ENCODE assay signal across 15 mouse cellular contexts in the genomic region with DNA sequence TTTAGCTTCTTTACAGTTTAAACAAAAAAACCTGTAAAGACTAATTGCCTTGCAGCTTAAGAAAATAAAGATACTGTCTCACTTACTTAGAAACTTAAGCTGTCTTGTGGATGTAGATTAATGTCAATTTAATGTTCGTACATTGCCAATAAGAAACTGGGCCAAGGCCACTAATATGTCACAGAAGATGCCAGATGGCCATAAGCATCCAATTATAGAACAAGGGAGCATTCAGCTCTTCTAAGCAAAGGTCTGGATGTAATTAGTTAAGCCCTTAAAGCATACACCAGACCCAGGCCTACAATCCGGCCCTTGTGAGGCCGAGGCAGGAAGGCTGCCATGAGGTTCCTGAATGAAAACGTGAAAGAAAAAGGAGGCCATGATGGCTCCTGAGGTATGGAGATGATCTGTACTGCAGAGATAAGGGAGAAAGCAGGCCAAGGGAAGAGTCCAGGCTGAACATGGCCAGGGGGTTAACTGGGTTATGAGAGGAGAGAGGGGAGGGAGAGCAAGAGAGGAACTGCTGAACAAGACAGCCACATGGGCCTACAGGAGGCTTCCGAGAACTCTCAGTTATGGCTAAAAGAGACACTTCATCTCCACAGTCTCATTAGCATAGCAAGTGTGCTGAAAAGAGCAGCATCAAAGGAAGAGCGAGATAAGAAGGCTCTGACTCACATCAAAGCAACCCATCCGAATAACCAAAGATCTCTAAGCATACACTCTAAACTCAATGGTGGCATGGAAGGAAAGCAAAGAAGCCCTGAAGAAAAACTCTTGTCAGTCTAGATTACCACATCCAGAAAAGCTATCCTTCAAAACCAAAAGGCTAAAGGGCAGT. TPM values are rescaled to one million over a fixed set of nuclear protein-coding genes. Genes with fewer than 3 reads are reported as not detected.
DNase-seq lines count a peak whose midpoint lies in the region; ATAC-seq and TF ChIP-seq lines count a peak whose summit lies in the region.
"Had no signal": no experiment of that assay in that cellular context is flagged by ENCODE, and none has a peak within 500 bp of the region (broad histone marks: within the 10 kb centered on the region; RNA-seq: fewer than 3 reads in every experiment).

No protein-coding gene starts in this region.

- H3K4me2 ChIP-seq in kidney, embryonic 14.5 days (replicated peaks; ENCODE audit: low read depth, low read length) = no peak overlapping the region
- no peak overlapping the region for H3K4me2 ChIP-seq in hindbrain, postnatal 0 days (ENCODE audit: low read depth, low read length)
- H3K4me2 ChIP-seq in liver, embryonic 11.5 days = no peak overlapping the region
- H3K4me2 ChIP-seq: embryonic facial prominence, embryonic 12.5 days; intestine, embryonic 15.5 days; lung, embryonic 15.5 days had no signal

- H3K36me3 ChIP-seq in kidney, embryonic 14.5 days (ENCODE audit: control insufficient read depth, insufficient read depth, low read length) = no peaks in the 10 kb centered on the region
- no peaks in the 10 kb centered on the region for H3K36me3 ChIP-seq in hindbrain, postnatal 0 days (ENCODE audit: insufficient read depth, low read length)
- H3K36me3 ChIP-seq in liver, embryonic 11.5 days (ENCODE audit: control insufficient read depth, insufficient read depth, low read length) = no peaks in the 10 kb centered on the region
- H3K36me3 ChIP-seq: embryonic facial prominence, embryonic 12.5 days; intestine, embryonic 15.5 days; lung, embryonic 15.5 days had no signal

- WGBS in kidney, embryonic 14.5 days = 64% methylated on average over 7 of the region's 7 CpGs
- WGBS in hindbrain, postnatal 0 days = 66% methylated on average over 7 of the region's 7 CpGs
- 66% methylated on average over 7 of the region's 7 CpGs for WGBS in liver, embryonic 11.5 days

- no peaks in the 10 kb centered on the region for H3K27me3 ChIP-seq in kidney, embryonic 14.5 days (ENCODE audit: control insufficient read depth, insufficient read depth, low read length)
- H3K27me3 ChIP-seq in hindbrain, postnatal 0 days (ENCODE audit: insufficient read depth, low read length) = no peaks in the 10 kb centered on the region
- H3K27me3 ChIP-seq in liver, embryonic 11.5 days (replicated peaks; ENCODE audit: control insufficient read depth, insufficient read depth, low read length) = no peaks in the 10 kb centered on the region
- H3K27me3 ChIP-seq: embryonic facial prominence, embryonic 12.5 days; intestine, embryonic 15.5 days; lung, embryonic 15.5 days had no signal

- peaks cover 9% of the 10 kb centered on the region for H3K4me1 ChIP-seq in kidney, embryonic 14.5 days (ENCODE audit: control insufficient read depth, insufficient read depth, low read length)
- no peaks in the 10 kb centered on the region for H3K4me1 ChIP-seq in hindbrain, postnatal 0 days (ENCODE audit: insufficient read depth, low read length)
- no peaks in the 10 kb centered on the region for H3K4me1 ChIP-seq in liver, embryonic 11.5 days (replicated peaks; ENCODE audit: control insufficient read depth, insufficient read depth, low read length)

- peak overlapping the region; percentile 61 for H3K27ac ChIP-seq in kidney, embryonic 14.5 days (ENCODE audit: low read depth, low read length)
- H3K27ac ChIP-seq in hindbrain, postnatal 0 days = no peak overlapping the region
- no peak overlapping the region for H3K27ac ChIP-seq in liver, embryonic 11.5 days (ENCODE audit: low read depth, low read length)
- H3K27ac ChIP-seq: embryonic facial prominence, embryonic 12.5 days had no signal

- no peak for DNase-seq in kidney, adult 8-10 months
- peak; percentile 4 for DNase-seq in T-cell, adult 2 months (ENCODE audit: low spot score)
- no peak for DNase-seq in hindbrain, postnatal 0 days (ENCODE audit: low spot score)
- no peak for DNase-seq in liver, embryonic 11.5 days (ENCODE audit: low spot score)
- DNase-seq: cerebellum, adult 18-20 months; heart, postnatal 36 days had no signal

- TF ChIP-seq CTCF in hindbrain, postnatal 0 days (IDR thresholded peaks at IDR 0.05; ENCODE audit: low read depth) = no peak

- no peak overlapping the region for H3K4me3 ChIP-seq in kidney, embryonic 14.5 days (ENCODE audit: low read length)
- H3K4me3 ChIP-seq in hindbrain, postnatal 0 days (ENCODE audit: low read length) = no peak overlapping the region
- no peak overlapping the region for H3K4me3 ChIP-seq in liver, embryonic 11.5 days (ENCODE audit: low read depth, low read length)
- H3K4me3 ChIP-seq: embryonic facial prominence, embryonic 12.5 days; intestine, embryonic 15.5 days; layer of hippocampus, adult 2 months; lung, embryonic 15.5 days had no signal

- no peak overlapping the region for H3K9ac ChIP-seq in kidney, embryonic 14.5 days (ENCODE audit: low read depth, low read length)
- no peak overlapping the region for H3K9ac ChIP-seq in hindbrain, postnatal 0 days (replicated peaks; ENCODE audit: low read length)
- H3K9ac ChIP-seq in liver, embryonic 11.5 days (ENCODE audit: low read depth, low read length) = no peak overlapping the region
- H3K9ac ChIP-seq: embryonic facial prominence, embryonic 12.5 days; intestine, embryonic 15.5 days; lung, embryonic 15.5 days had no signal

- H3K9me3 ChIP-seq in kidney, embryonic 14.5 days (ENCODE audit: control insufficient read depth, low read length) = no peaks in the 10 kb centered on the region; the same call in 1 of the 2 replicates
- H3K9me3 ChIP-seq in hindbrain, postnatal 0 days (ENCODE audit: low read length) = no peaks in the 10 kb centered on the region
- H3K9me3 ChIP-seq in liver, embryonic 11.5 days (ENCODE audit: control insufficient read depth, low read length) = no peaks in the 10 kb centered on the region
- H3K9me3 ChIP-seq: intestine, embryonic 15.5 days; lung, embryonic 15.5 days had no signal

- peak; percentile 66; the same call in 1 of the 2 replicates for ATAC-seq in kidney, embryonic 14.5 days (ENCODE audit: low FRiP score, low TSS enrichment)
- peak; percentile 90 for ATAC-seq in CD4-positive, CD25-positive, alpha-beta regulatory T cell, adult 4 months
- peak; percentile 81 for ATAC-seq in inflammation-experienced regulatory T-cells, adult 6 months
- no peak for ATAC-seq in hindbrain, postnatal 0 days
- ATAC-seq in liver, embryonic 11.5 days (replicated peaks; ENCODE audit: low FRiP score) = no peak

RNA-seq across cellular contexts. Expression of gene Tmem30c, which starts 26.8 kb away (rescaled TPM):
- 0.09 and 0.41 TPM in 2 replicates for polyA plus RNA-seq in kidney, embryonic 14.5 days (2014; fragmentation: Nextera tagmentation; extraction: Ambion mirVana)
- not detected for polyA plus RNA-seq in CD4-positive, CD25-positive, alpha-beta regulatory T cell, adult 4 months (2017; shearing (Covaris generic))
- under 1 TPM in 1 of 3 experiments, not detected in 2; 0.11 TPM for polyA plus RNA-seq in inflammation-experienced regulatory T-cells, adult 6 months (2017; shearing (Covaris generic))
- total RNA-seq in hindbrain, postnatal 0 days (2014; rRNA removed) = 0.73 TPM in 1 of 2 replicates, not detected in the other
- 0.14 and 0.24 TPM in 2 replicates for polyA plus RNA-seq in hindbrain, postnatal 0 days (2015; fragmentation: Nextera tagmentation; extraction: Ambion mirVana)
- 0.13 TPM in 1 of 2 replicates, not detected in the other for polyA plus RNA-seq in liver, embryonic 11.5 days (2014; fragmentation: Nextera tagmentation; extraction: Ambion mirVana)
- total RNA-seq: heart, adult 8-10 months; heart, postnatal 36 days; megakaryocyte, adult 5-6 weeks had no signal
- polyA plus RNA-seq: intestine, embryonic 15.5 days; lung, embryonic 15.5 days had no signal

RNA-seq across cellular contexts. Expression of gene Filip1l, which starts 33.4 kb away (rescaled TPM):
- polyA plus RNA-seq in kidney, embryonic 14.5 days (2014; fragmentation: Nextera tagmentation; extraction: Ambion mirVana) = 16.3 and 21.1 TPM in 2 replicates
- 10 to 100 TPM; 14.2 to 14.9 TPM for polyA plus RNA-seq in CD4-positive, CD25-positive, alpha-beta regulatory T cell, adult 4 months (2017; shearing (Covaris generic))
- polyA plus RNA-seq in inflammation-experienced regulatory T-cells, adult 6 months (2017; shearing (Covaris generic)) = 10 to 100 TPM in 2 of 3 experiments, 1 to 10 TPM in 1; 7.9 to 20.4 (median 17.6) TPM
- total RNA-seq in hindbrain, postnatal 0 days (2014; rRNA removed) = 0.86 and 1.0 TPM in 2 replicates
- polyA plus RNA-seq in hindbrain, postnatal 0 days (2015; fragmentation: Nextera tagmentation; extraction: Ambion mirVana) = 1.8 and 2.1 TPM in 2 replicates
- polyA plus RNA-seq in liver, embryonic 11.5 days (2014; fragmentation: Nextera tagmentation; extraction: Ambion mirVana) = 9.3 and 9.4 TPM in 2 replicates

Comparison
In these comparisons a context has a peak if more than half of its experiments do, and no peak if none do; other contexts are left out.
1. ATAC-seq: peak in kidney, embryonic 14.5 days (single experiment), CD4-positive, CD25-positive, alpha-beta regulatory T cell, adult 4 months (single experiment) and inflammation-experienced regulatory T-cells, adult 6 months (single experiment); none in hindbrain, postnatal 0 days (single experiment) and liver, embryonic 11.5 days (single experiment).